Mouse (Mus musculus): ENCODE measurements around the gene Ank3. TPM values are rescaled to one million over a fixed set of nuclear protein-coding genes. Genes with fewer than 3 reads are reported as not detected.
"Not testable (repeated sequence)": the region's sequence is repeated elsewhere in the genome, so short reads cannot be mapped to it uniquely, and the experiment has no call there.

Ank3 gene
- polyA plus RNA-seq (2014; fragmentation: Nextera tagmentation; extraction: Ambion mirVana), result 68.2 and 70.0 TPM in 2 replicates

DNA sequence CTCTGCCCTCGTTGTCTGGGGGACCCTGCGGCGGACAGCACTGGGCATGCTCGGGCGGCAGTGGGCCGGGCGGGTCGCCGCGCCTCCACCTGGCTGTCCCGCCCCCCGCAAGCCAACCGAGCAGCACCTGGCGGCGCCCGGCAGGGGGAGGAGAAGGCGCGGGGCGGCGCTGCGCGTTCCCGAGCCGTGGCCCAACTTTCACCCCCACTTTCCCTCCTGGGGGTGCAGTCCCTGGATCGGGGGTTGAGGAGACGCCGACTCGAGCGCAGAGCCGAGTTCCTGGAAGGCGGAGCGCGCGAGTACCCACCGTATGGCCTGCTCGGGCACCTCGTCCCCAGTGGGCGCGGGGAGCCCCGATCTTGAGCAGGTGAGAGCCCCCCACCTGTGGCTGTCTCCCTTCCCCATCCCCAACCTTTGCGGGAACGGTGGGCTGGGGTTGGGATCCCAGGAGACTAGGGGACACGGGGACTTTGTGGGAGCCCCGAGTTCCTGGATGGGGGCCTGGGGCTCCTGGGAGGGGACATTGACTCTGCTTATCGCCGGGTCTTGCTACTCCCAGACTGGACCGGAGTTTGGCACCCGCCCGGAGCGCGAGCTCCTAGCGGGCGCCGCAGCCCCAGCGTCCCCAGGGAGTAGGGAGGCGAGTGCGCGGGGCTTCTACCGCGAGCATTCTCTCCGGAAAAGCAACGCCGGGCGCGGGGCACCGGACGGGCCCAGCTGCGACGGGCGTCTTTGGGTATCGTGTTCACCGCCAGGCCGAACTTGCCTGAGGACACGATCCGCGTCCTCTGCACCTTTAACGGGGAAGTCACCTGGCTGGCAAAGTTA is at the start of gene Ank3:
Ank3 (plus strand) TSS at position 11 of the 828 bp plus-strand sequence.
- peak within 1 kb of the TSS; percentile 100 for H3K4me2 ChIP-seq (ENCODE audit: low read depth)
- under 1% methylated on average over 67 of the region's 77 CpGs for WGBS
- H3K36me3 ChIP-seq (ENCODE audit: control insufficient read depth, insufficient read depth, low read length), result no peaks in the 10 kb centered on the region
- H3K4me1 ChIP-seq (ENCODE audit: control insufficient read depth, insufficient read depth, low read length), result peaks cover 12% of the 10 kb centered on the region; the same call in 1 of the 2 replicates
- H3K9me3 ChIP-seq (ENCODE audit: control insufficient read depth, low read length), result no peaks in the 10 kb centered on the region
- ATAC-seq (ENCODE audit: insufficient read depth, low FRiP score, low TSS enrichment) (peak; percentile 20; the same call in 1 of the 2 replicates), DNase-seq (ENCODE audit: low spot score) (peak; percentile 56)
- H3K4me3 ChIP-seq (ENCODE audit: low read depth, low read length), result peak within 1 kb of the TSS; percentile 53
- peaks cover 37% of the 10 kb centered on the region for H3K27me3 ChIP-seq (ENCODE audit: control insufficient read depth, insufficient read depth, low read length)
- H3K27ac ChIP-seq (ENCODE audit: low read depth, low read length), result no peak within 1 kb of the TSS
- peak within 1 kb of the TSS; percentile 29; the same call in 1 of the 2 replicates for H3K9ac ChIP-seq (ENCODE audit: low read length)

DNA sequence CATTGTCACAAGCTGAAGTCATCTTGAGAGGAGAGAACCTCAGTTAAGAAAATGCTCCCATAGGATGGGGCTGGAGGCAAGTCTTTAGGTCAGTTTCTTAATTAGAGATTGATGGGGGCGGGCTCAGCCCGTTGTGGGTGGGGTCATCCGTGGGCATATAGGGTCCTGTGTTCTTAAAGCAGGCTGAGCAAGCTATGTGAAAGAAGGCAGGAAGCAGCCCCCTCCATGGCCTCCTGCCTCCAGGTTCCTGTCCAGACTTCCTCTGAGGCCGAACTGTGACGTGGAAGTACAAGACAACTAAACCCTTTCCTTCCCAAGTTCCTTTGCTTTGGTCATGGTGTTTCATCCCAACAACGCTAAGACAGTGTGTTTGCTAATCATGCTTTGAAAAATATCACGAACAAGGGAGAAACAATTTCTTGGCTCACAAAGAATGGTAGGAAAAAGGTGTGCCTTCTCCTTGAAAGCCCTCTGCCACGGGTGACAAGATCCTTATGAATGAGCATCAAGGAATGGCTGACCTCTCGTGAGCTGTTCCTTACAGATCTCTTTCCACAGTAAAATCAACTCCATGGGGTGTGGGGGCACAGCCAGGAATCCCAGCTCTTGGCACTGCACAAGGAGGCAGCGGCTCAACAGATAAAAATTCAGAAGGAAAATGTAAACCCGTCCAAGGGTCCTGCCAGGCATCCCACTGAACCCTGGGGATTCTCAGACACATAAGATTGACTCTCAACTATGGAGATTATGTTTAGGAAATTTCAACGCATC is 47.3 kb upstream of the Ank3 start:
- Histone ChIP-seq H3K9me3 (ENCODE audit: control insufficient read depth, low read length) (no peaks in the 10 kb centered on the region), H3K36me3 (ENCODE audit: control insufficient read depth, insufficient read depth, low read length) (peaks cover 2% of the 10 kb centered on the region; the same call in 1 of the 2 replicates), H3K27me3 (ENCODE audit: control insufficient read depth, insufficient read depth, low read length) (no peaks in the 10 kb centered on the region), H3K27ac (ENCODE audit: low read depth, low read length) (no peak overlapping the region), H3K4me2 (ENCODE audit: low read depth) (peak overlapping the region; percentile 45), H3K4me3 (ENCODE audit: low read depth, low read length) (peak overlapping the region; percentile 65), H3K9ac (ENCODE audit: low read length) (peak overlapping the region; percentile 87), H3K4me1 (ENCODE audit: control insufficient read depth, insufficient read depth, low read length) (peaks cover 4% of the 10 kb centered on the region; the same call in 1 of the 2 replicates)
- no peak for ATAC-seq (ENCODE audit: insufficient read depth, low FRiP score, low TSS enrichment)
- WGBS, result 32% methylated on average over 12 of the region's 12 CpGs
- DNase-seq (ENCODE audit: low spot score), result peak; percentile 42

- Histone ChIP-seq H3K27me3 (ENCODE audit: control insufficient read depth, insufficient read depth, low read length) (no peaks in the 10 kb centered on the region), H3K9me3 (ENCODE audit: control insufficient read depth, low read length) (no peaks in the 10 kb centered on the region), H3K4me3 (ENCODE audit: low read depth, low read length) (peak overlapping the region; percentile 65), H3K9ac (ENCODE audit: low read length) (peak overlapping the region; percentile 87), H3K4me2 (ENCODE audit: low read depth) (peak overlapping the region; percentile 45), H3K4me1 (ENCODE audit: control insufficient read depth, insufficient read depth, low read length) (peaks cover 4% of the 10 kb centered on the region; the same call in 1 of the 2 replicates), H3K27ac (ENCODE audit: low read depth, low read length) (no peak overlapping the region), H3K36me3 (ENCODE audit: control insufficient read depth, insufficient read depth, low read length) (peaks cover 2% of the 10 kb centered on the region; the same call in 1 of the 2 replicates)
- WGBS, result 0% methylated on average over 11 of the region's 11 CpGs
- ATAC-seq (ENCODE audit: insufficient read depth, low FRiP score, low TSS enrichment) (no peak), DNase-seq (ENCODE audit: low spot score) (peak; percentile 18)
Measured at GRCm38 (mm10) chr10:69351842-69352211, 46.7 kb upstream of the Ank3 start.

DNA sequence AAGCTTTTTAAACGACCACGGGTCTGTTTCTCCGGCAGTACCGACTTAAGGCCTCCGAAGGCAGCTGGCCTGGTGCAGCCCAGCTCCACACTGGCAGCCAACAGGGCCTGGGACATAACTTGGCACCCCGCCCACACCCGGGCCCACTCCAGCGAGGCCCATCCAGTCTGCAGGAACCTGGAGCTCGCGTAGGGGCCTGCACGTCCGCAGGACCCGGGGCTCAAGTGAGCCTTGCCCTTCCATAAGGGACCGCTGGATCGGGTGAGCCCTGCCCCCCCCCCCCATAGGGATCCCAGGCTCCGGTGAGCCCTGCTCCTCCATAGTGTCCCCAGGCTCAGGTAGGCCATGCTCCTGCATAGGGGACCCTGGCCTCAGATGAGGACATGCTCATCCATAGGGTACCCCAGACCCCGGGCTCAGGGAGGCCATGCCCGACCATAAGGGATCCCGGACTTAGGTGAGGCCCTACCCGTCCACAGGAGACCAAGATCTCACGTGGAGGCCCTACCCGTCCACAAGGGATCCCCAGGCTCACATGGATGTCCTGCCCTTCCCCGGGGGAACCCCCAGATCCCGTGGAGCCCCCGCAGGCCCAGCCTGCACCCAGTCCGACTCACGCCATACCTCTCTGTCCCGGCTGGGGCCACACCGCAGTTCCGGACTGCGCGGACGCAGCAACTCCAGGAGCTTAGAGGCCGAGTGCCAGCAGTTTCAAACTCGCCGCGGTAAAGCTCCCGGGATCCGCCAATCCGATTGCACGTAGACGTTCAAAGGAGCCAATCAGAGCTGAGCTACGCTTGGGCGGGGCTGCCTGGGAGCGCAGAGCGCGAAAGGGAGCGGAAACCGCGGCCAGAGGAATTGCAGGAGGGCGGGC is 46.1 kb upstream of the Ank3 start, which contains the start of gene Cdk1:
Cdk1 (minus strand) TSS at position 727 of the 874 bp plus-strand sequence.
- peak; percentile 98 for DNase-seq (ENCODE audit: low spot score)
- Histone ChIP-seq H3K9me3 (ENCODE audit: control insufficient read depth, low read length) (no peaks in the 10 kb centered on the region), H3K27ac (ENCODE audit: low read depth, low read length) (0 out of 2 replicates have a peak within 1 kb of the TSS, but pooled peaks have one; percentile 49), H3K9ac (ENCODE audit: low read length) (peak within 1 kb of the TSS; percentile 87), H3K27me3 (ENCODE audit: control insufficient read depth, insufficient read depth, low read length) (no peaks in the 10 kb centered on the region), H3K4me1 (ENCODE audit: control insufficient read depth, insufficient read depth, low read length) (peaks cover 4% of the 10 kb centered on the region; the same call in 1 of the 2 replicates), H3K4me2 (ENCODE audit: low read depth) (peak within 1 kb of the TSS; percentile 45), H3K36me3 (ENCODE audit: control insufficient read depth, insufficient read depth, low read length) (peaks cover 2% of the 10 kb centered on the region; the same call in 1 of the 2 replicates), H3K4me3 (ENCODE audit: low read depth, low read length) (peak within 1 kb of the TSS; percentile 65)
- under 1% methylated on average over 51 of the region's 51 CpGs for WGBS
- ATAC-seq (ENCODE audit: insufficient read depth, low FRiP score, low TSS enrichment), result peak; percentile 97

DNA sequence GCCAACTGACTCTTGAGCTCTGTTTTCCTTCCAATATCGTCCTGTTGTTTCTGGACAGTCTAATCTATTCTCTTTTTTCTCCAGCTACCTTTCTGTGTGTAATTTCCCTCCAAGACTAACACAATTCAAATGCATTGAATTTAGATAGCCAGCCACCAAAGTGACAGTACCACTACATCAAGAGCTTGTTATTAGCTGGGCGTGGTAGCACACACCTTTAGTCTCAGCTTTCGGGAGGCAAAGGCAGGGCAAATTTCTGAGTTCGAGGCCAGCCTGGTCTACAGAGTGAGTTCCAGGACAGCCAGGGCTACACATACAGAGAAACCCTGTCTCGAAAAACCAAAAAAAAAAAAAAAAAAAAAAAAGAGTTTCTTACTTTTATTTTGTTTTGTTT is 45.5 kb upstream of the Ank3 start:
- peak overlapping the region; percentile 45 for H3K4me2 ChIP-seq (ENCODE audit: low read depth)
- H3K9ac ChIP-seq (ENCODE audit: low read length), result 0 out of 2 replicates have a peak overlapping the region, but pooled peaks have one; percentile 87
- not testable (repeated sequence) for H3K9me3 ChIP-seq (ENCODE audit: control insufficient read depth, low read length); H3K4me1 ChIP-seq (ENCODE audit: control insufficient read depth, insufficient read depth, low read length); H3K27me3 ChIP-seq (ENCODE audit: control insufficient read depth, insufficient read depth, low read length); H3K36me3 ChIP-seq (ENCODE audit: control insufficient read depth, insufficient read depth, low read length); H3K27ac ChIP-seq (ENCODE audit: low read depth, low read length); DNase-seq (ENCODE audit: low spot score)
- WGBS, result 33% methylated on average over 5 of the region's 5 CpGs
- H3K4me3 ChIP-seq (ENCODE audit: low read depth, low read length), result peak overlapping the region; percentile 65; the same call in 1 of the 2 replicates
- ATAC-seq (ENCODE audit: insufficient read depth, low FRiP score, low TSS enrichment), result peak; percentile 59

- H3K4me1 ChIP-seq (ENCODE audit: control insufficient read depth, insufficient read depth, low read length), result no peaks in the 10 kb centered on the region
- ATAC-seq (ENCODE audit: insufficient read depth, low FRiP score, low TSS enrichment) (no peak), DNase-seq (ENCODE audit: low spot score) (no peak)
- H3K9ac ChIP-seq (ENCODE audit: low read length), result no peak overlapping the region
- H3K4me2 ChIP-seq (ENCODE audit: low read depth), result no peak overlapping the region
- 86% methylated on average over 1 of the region's 1 CpGs for WGBS
- no peaks in the 10 kb centered on the region for H3K36me3 ChIP-seq (ENCODE audit: control insufficient read depth, insufficient read depth, low read length)
- no peaks in the 10 kb centered on the region for H3K9me3 ChIP-seq (ENCODE audit: control insufficient read depth, low read length)
- H3K27me3 ChIP-seq (ENCODE audit: control insufficient read depth, insufficient read depth, low read length), result no peaks in the 10 kb centered on the region
- H3K4me3 ChIP-seq (ENCODE audit: low read depth, low read length), result no peak overlapping the region
- no peak overlapping the region for H3K27ac ChIP-seq (ENCODE audit: low read depth, low read length)
Measured at GRCm38 (mm10) chr10:69359666-69360065, 38.9 kb upstream of the Ank3 start.

DNA sequence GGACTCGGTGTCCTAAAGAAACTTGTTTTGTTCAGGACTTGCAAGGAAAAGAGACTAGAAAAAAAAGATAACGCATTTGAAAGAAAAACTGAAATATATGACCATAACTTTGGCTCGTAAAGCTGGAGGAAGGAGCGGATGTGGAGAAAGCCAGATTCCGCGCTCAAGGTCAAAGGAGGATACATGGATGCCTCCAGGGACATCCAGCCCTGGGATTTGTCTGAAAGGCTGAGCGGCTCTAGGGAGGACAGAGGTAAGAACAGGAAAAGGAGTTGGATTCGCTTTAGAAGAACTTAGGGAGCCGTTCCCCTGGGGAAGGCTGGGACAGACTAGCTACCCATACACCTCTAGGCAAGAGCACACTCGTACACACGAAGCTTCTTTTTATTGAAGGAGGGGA is 32.4 kb upstream of the Ank3 start:
- WGBS, result 90% methylated on average over 11 of the region's 11 CpGs
- H3K27me3 ChIP-seq (ENCODE audit: control insufficient read depth, insufficient read depth, low read length), result no peaks in the 10 kb centered on the region
- H3K36me3 ChIP-seq (ENCODE audit: control insufficient read depth, insufficient read depth, low read length), result no peaks in the 10 kb centered on the region
- no peak overlapping the region for H3K27ac ChIP-seq (ENCODE audit: low read depth, low read length)
- no peak overlapping the region for H3K4me3 ChIP-seq (ENCODE audit: low read depth, low read length)
- ATAC-seq (ENCODE audit: insufficient read depth, low FRiP score, low TSS enrichment) (no peak), DNase-seq (ENCODE audit: low spot score) (no peak)
- no peak overlapping the region for H3K9ac ChIP-seq (ENCODE audit: low read length)
- no peaks in the 10 kb centered on the region for H3K4me1 ChIP-seq (ENCODE audit: control insufficient read depth, insufficient read depth, low read length)
- H3K9me3 ChIP-seq (ENCODE audit: control insufficient read depth, low read length), result no peaks in the 10 kb centered on the region
- H3K4me2 ChIP-seq (ENCODE audit: low read depth), result no peak overlapping the region

- Histone ChIP-seq H3K4me1 (ENCODE audit: control insufficient read depth, insufficient read depth, low read length) (no peaks in the 10 kb centered on the region), H3K9ac (ENCODE audit: low read length) (no peak overlapping the region), H3K36me3 (ENCODE audit: control insufficient read depth, insufficient read depth, low read length) (no peaks in the 10 kb centered on the region), H3K27me3 (ENCODE audit: control insufficient read depth, insufficient read depth, low read length) (no peaks in the 10 kb centered on the region), H3K9me3 (ENCODE audit: control insufficient read depth, low read length) (no peaks in the 10 kb centered on the region), H3K27ac (ENCODE audit: low read depth, low read length) (no peak overlapping the region), H3K4me3 (ENCODE audit: low read depth, low read length) (no peak overlapping the region), H3K4me2 (ENCODE audit: low read depth) (no peak overlapping the region)
- ATAC-seq (ENCODE audit: insufficient read depth, low FRiP score, low TSS enrichment) (no peak), DNase-seq (ENCODE audit: low spot score) (no peak)
- WGBS, result 86% methylated on average over 13 of the region's 13 CpGs
Measured at GRCm38 (mm10) chr10:69366877-69367387, 31.6 kb upstream of the Ank3 start.

All from neural tube, embryonic 11.5 days (tissue).